Mouse (Mus musculus) CH12.LX (cell line): ENCODE results near the gene Tatdn2. TPM values are rescaled to one million over a fixed set of nuclear protein-coding genes. Genes with fewer than 3 reads are reported as not detected.
A peak's percentile ranks its signal among the peaks of the same experiment; 100 is the strongest.

Experiments
- DNase-seq: peaks from one replicate; pipeline ENCODE4 v3.0.0-alpha.2; 2013; ENCODE audit errors: extremely low read depth
- H3K27ac ChIP-seq: 2 replicates; pipeline ENCODE4 v1.5.1; 2012; ENCODE audit warnings: low read depth, mild to moderate bottlenecking, control low read depth, moderate library complexity; ENCODE audit not compliant: insufficient read depth
- H3K27me3 ChIP-seq: replicated peaks from 2 replicates; pipeline ENCODE3; 2012; ENCODE audit warnings: inconsistent platforms
- H3K36me3 ChIP-seq, 2 experiments: replicated peaks in 1 of 2; 2 replicates each; pipeline versions ENCODE3 to v1.6.1; 2012; ENCODE audit warnings: inconsistent platforms in 1 of 2, low read length in 1 of 2, mild to moderate bottlenecking in 1 of 2, mixed read lengths in 1 of 2, moderate library complexity in 1 of 2; ENCODE audit not compliant: control insufficient read depth in 1 of 2, insufficient read depth in 1 of 2
- H3K4me1 ChIP-seq, 2 experiments: 2 replicates each; pipeline ENCODE4 v1.6.1; 2012; ENCODE audit warnings: inconsistent platforms in 1 of 2, moderate library complexity in 1 of 2; ENCODE audit not compliant: insufficient read depth in 2 of 2, control insufficient read depth in 1 of 2
- H3K4me2 ChIP-seq: 2 replicates; pipeline ENCODE4 v1.6.1; 2012; ENCODE audit warnings: low read depth, mild to moderate bottlenecking, control low read depth; ENCODE audit not compliant: poor library complexity, insufficient read depth, severe bottlenecking
- H3K4me3 ChIP-seq, 3 experiments: fragments of 150-350 bp in 1 of 3; sonication (generic) in 1 of 3; replicated peaks in 1 of 3; 2 replicates each; pipeline versions ENCODE3 to v1.5.1; 2011 to 2012; ENCODE audit warnings: low read depth in 2 of 3, low read length in 2 of 3, mild to moderate bottlenecking in 2 of 3, moderate library complexity in 2 of 3, control low read depth in 1 of 3, improper control_type of control experiment in 1 of 3, inconsistent platforms in 1 of 3, mixed read lengths in 1 of 3; ENCODE audit not compliant: poor library complexity in 1 of 3
- H3K79me2 ChIP-seq: replicated peaks from 2 replicates; pipeline ENCODE4 v1.6.1; 2012; ENCODE audit warnings: mild to moderate bottlenecking, moderate library complexity; ENCODE audit not compliant: control insufficient read depth, poor library complexity, insufficient read depth, severe bottlenecking; ENCODE audit errors: extremely low read depth
- H3K9ac ChIP-seq: 2 replicates; pipeline ENCODE4 v1.6.1; 2012; ENCODE audit warnings: low read depth, mild to moderate bottlenecking, control low read depth, moderate library complexity; ENCODE audit not compliant: insufficient read depth
- H3K9me3 ChIP-seq: replicated peaks from 2 replicates; pipeline ENCODE3; 2012; ENCODE audit warnings: low read length, inconsistent platforms, mixed read lengths
- BHLHE40 ChIP-seq: IDR thresholded peaks from 2 replicates; pipeline ENCODE4 v1.6.1; 2011; ENCODE audit warnings: mild to moderate bottlenecking, low read depth, low read length, improper control_type of control experiment
- CHD1 ChIP-seq: IDR thresholded peaks from 2 replicates; pipeline ENCODE4 v1.6.1; 2012; ENCODE audit warnings: low read depth, low read length, improper control_type of control experiment, inconsistent platforms
- CHD2 ChIP-seq: IDR thresholded peaks from 2 replicates; pipeline ENCODE4 v1.6.1; 2011; ENCODE audit warnings: low read length, improper control_type of control experiment
- CTCF ChIP-seq, 2 experiments: IDR thresholded peaks in 1 of 2; conservative IDR thresholded peaks in 1 of 2; 2 replicates each; pipeline ENCODE4 v1.5.1; 2011 to 2012; ENCODE audit warnings: low read depth in 2 of 2, low read length in 2 of 2, improper control_type of control experiment in 1 of 2, inconsistent platforms in 1 of 2, mild to moderate bottlenecking in 1 of 2, moderate library complexity in 1 of 2
- E2F4 ChIP-seq: IDR thresholded peaks from 2 replicates; pipeline ENCODE4 v1.6.1; 2011; ENCODE audit warnings: low read depth, low read length, improper control_type of control experiment; ENCODE audit not compliant: insufficient replicate concordance
- ETS1 ChIP-seq: conservative IDR thresholded peaks from 2 replicates; pipeline ENCODE4 v1.6.1; 2012; ENCODE audit warnings: low read depth, mild to moderate bottlenecking, inconsistent platforms, low read length, improper control_type of control experiment, moderate library complexity
- GABPA ChIP-seq: IDR thresholded peaks from 2 replicates; pipeline ENCODE4 v1.6.1; 2012; ENCODE audit warnings: low read depth, low read length, improper control_type of control experiment, inconsistent platforms; ENCODE audit not compliant: insufficient replicate concordance
- HCFC1 ChIP-seq: IDR thresholded peaks from 2 replicates; pipeline ENCODE4 v1.6.1; 2012; ENCODE audit warnings: low read depth, mild to moderate bottlenecking, inconsistent platforms, low read length, improper control_type of control experiment
- IRF4 ChIP-seq: IDR thresholded peaks from 2 replicates; pipeline ENCODE4 v1.6.1; 2014; ENCODE audit warnings: low read depth, mild to moderate bottlenecking, inconsistent platforms, low read length, improper control_type of control experiment
- JUN ChIP-seq: IDR thresholded peaks from 2 replicates; pipeline ENCODE4 v1.6.1; 2011; ENCODE audit warnings: low read depth, mild to moderate bottlenecking, low read length, improper control_type of control experiment, moderate library complexity; ENCODE audit not compliant: insufficient read depth
- JUND ChIP-seq: conservative IDR thresholded peaks from 2 replicates; pipeline ENCODE4 v1.6.1; 2011; ENCODE audit warnings: low read depth, low read length, improper control_type of control experiment
- KAT2A ChIP-seq: IDR thresholded peaks from 2 replicates; pipeline ENCODE4 v1.6.1; 2012; ENCODE audit warnings: low read length, improper control_type of control experiment, inconsistent platforms; ENCODE audit not compliant: insufficient replicate concordance
- MAFK ChIP-seq: IDR thresholded peaks from 2 replicates; pipeline ENCODE4 v1.6.1; 2011; ENCODE audit warnings: low read length, improper control_type of control experiment; ENCODE audit not compliant: insufficient replicate concordance
- MAX ChIP-seq: IDR thresholded peaks from 2 replicates; pipeline ENCODE4 v1.6.1; 2011; ENCODE audit warnings: low read length, improper control_type of control experiment
- MAZ ChIP-seq: IDR thresholded peaks from 2 replicates; pipeline ENCODE4 v1.6.1; 2012; ENCODE audit warnings: low read depth, mild to moderate bottlenecking, inconsistent platforms, low read length, improper control_type of control experiment, moderate library complexity
- MEF2A ChIP-seq: IDR thresholded peaks from 2 replicates; pipeline ENCODE4 v1.6.1; 2014; ENCODE audit warnings: low read depth, mild to moderate bottlenecking, inconsistent platforms, low read length, improper control_type of control experiment, borderline replicate concordance
- MXI1 ChIP-seq: IDR thresholded peaks from 2 replicates; pipeline ENCODE4 v1.6.1; 2011; ENCODE audit warnings: mild to moderate bottlenecking, low read depth, low read length, improper control_type of control experiment
- MYC ChIP-seq: IDR thresholded peaks from 2 replicates; pipeline ENCODE4 v1.6.1; 2011; ENCODE audit warnings: low read depth, mild to moderate bottlenecking, improper control_type of control experiment, low read length
- NELFE ChIP-seq: IDR thresholded peaks from 2 replicates; pipeline ENCODE4 v1.6.1; 2011; ENCODE audit warnings: low read depth, low read length, improper control_type of control experiment
- NRF1 ChIP-seq: IDR thresholded peaks from 2 replicates; pipeline ENCODE4 v1.6.1; 2014; ENCODE audit warnings: low read depth, mild to moderate bottlenecking, inconsistent platforms, low read length, improper control_type of control experiment, moderate library complexity
- PAX5 ChIP-seq: IDR thresholded peaks from 2 replicates; pipeline ENCODE4 v1.6.1; 2012; ENCODE audit warnings: low read length, inconsistent platforms, mixed read lengths
- POLR2A ChIP-seq: IDR thresholded peaks from 2 replicates; pipeline ENCODE4 v1.6.1; 2011; ENCODE audit warnings: low read depth, mild to moderate bottlenecking, improper control_type of control experiment, low read length
- POLR2AphosphoS2 ChIP-seq: IDR thresholded peaks from 2 replicates; pipeline ENCODE4 v1.6.1; 2011; ENCODE audit warnings: low read depth, low read length, improper control_type of control experiment
- RAD21 ChIP-seq: IDR thresholded peaks from 2 replicates; pipeline ENCODE4 v1.6.1; 2011; ENCODE audit warnings: low read depth, mild to moderate bottlenecking, low read length, improper control_type of control experiment, moderate library complexity
- RCOR1 ChIP-seq: conservative IDR thresholded peaks from 2 replicates; pipeline ENCODE4 v1.6.1; 2012; ENCODE audit warnings: low read depth, mild to moderate bottlenecking, inconsistent platforms, low read length, improper control_type of control experiment
- SIN3A ChIP-seq: IDR thresholded peaks from 2 replicates; pipeline ENCODE4 v1.6.1; 2012; ENCODE audit warnings: low read length, improper control_type of control experiment, inconsistent platforms
- SMC3 ChIP-seq: IDR thresholded peaks from 2 replicates; pipeline ENCODE4 v1.6.1; 2011; ENCODE audit warnings: low read depth, low read length, improper control_type of control experiment
- TBP ChIP-seq: conservative IDR thresholded peaks from 2 replicates; pipeline ENCODE4 v1.6.1; 2011; ENCODE audit warnings: low read depth, low read length, improper control_type of control experiment
- TCF12 ChIP-seq: IDR thresholded peaks from 2 replicates; pipeline ENCODE4 v1.6.1; 2014; ENCODE audit warnings: low read depth, mild to moderate bottlenecking, inconsistent platforms, low read length, improper control_type of control experiment
- UBTF ChIP-seq: IDR thresholded peaks from 2 replicates; pipeline ENCODE4 v1.6.1; 2012; ENCODE audit warnings: low read depth, mild to moderate bottlenecking, inconsistent platforms, low read length, improper control_type of control experiment, moderate library complexity
- USF1 ChIP-seq: IDR thresholded peaks from 2 replicates; pipeline ENCODE4 v1.6.1; 2014; ENCODE audit warnings: low read depth, mild to moderate bottlenecking, inconsistent platforms, low read length, improper control_type of control experiment
- USF2 ChIP-seq: conservative IDR thresholded peaks from 2 replicates; pipeline ENCODE4 v1.6.1; 2011; ENCODE audit warnings: low read depth, low read length, improper control_type of control experiment
- ZC3H11A ChIP-seq: IDR thresholded peaks from 2 replicates; pipeline ENCODE4 v1.6.1; 2012; ENCODE audit warnings: low read depth, mild to moderate bottlenecking, inconsistent platforms, low read length, improper control_type of control experiment
- ZKSCAN1 ChIP-seq: IDR thresholded peaks from 2 replicates; pipeline ENCODE4 v1.6.1; 2012; ENCODE audit warnings: low read depth, inconsistent platforms, low read length, improper control_type of control experiment, borderline replicate concordance
- ZMIZ1 ChIP-seq: IDR thresholded peaks from 2 replicates; pipeline ENCODE4 v1.6.1; 2012; ENCODE audit warnings: low read depth, mild to moderate bottlenecking, inconsistent platforms, low read length, improper control_type of control experiment
- ZNF384 ChIP-seq: IDR thresholded peaks from 2 replicates; pipeline ENCODE4 v1.6.1; 2012; ENCODE audit warnings: low read depth, low read length, improper control_type of control experiment, inconsistent platforms
- dilution Hi-C: fragments of 300-500 bp; cut with MboI; formaldehyde crosslinking; loops from 2 replicates; pipeline ENCODE4 v1.14.3; 2020; ENCODE audit warnings: low sequenced_read_pairs; ENCODE audit not compliant: extremely low pct_unique_long_range_greater_than_20kb, extremely low pct_ligation_motif_present
- in situ Hi-C: fragments of 300-500 bp; cut with MboI; formaldehyde crosslinking; loops from 3 replicates; pipeline ENCODE4 v1.14.3; 2019; ENCODE audit warnings: low sequenced_read_pairs, low pct_ligation_motif_present, low pct_unique_long_range_greater_than_20kb, mixed read lengths
- polyA plus RNA-seq: library from polyadenylated mRNA; unstranded; fragments of >175 nt; gene quantifications from 2 replicates; pipeline ENCODE4 v1.2.1, GENCODE M21; 2012; ENCODE audit warnings: low read depth; ENCODE audit not compliant: insufficient read length
- total RNA-seq, 2 experiments: library from RNA; depleted of rRNA; stranded (reverse); fragments of 300-350 nt in 1 of 2; fragments of >200 nt in 1 of 2; gene quantifications; 2 replicates each; pipeline ENCODE4 v1.2.3; 2012 to 2014

Gene Tatdn2
- total and polyA plus RNA-seq, 3 experiments, result 35.1 to 58.0 (median 35.5) TPM

DNA sequence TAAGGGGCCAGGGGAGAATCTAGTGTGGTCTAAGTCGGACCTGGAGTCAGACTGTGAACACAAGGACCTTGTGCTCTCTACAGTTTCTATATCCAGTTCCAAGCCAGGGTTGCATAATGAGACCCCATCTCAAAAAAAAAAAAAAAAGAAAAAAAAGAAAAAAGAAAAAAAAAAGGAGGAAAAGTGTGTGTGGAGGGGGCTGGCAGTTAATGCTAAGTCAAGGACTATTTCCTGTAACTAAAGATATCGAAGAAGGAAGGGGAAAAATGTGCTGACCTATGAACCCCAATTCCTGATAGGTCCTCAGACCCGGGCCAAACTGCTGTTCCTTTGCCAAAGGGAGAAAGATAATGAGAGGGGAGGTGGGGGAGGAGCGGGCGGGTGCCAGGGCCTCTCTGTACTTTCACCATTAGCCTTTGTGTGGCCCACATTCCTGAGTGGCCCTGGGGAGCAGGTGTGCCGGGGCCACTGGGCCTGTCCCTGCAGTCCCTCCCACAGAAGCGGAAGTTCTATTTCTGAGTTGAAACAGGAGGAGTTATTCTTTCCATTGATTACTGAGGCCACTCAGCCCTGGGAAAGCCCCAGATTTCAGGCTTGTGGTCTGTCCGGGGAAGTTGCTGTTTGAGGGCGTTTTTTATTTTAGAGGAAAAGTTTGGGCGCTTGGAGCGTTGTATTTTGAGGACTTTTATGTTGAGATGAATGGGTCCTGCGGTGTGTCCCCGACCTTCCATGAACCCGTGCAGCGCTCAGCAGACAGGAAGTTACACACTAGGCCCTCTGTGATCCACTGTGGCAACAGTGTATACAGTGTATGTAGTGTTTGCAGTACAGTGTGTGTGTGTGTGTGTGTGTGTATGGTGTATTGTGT, 28.3 kb upstream of the Tatdn2 start (continued):
- TF ChIP-seq MYC, result peak; percentile 65; the same call in 1 of the 2 replicates

- peaks cover 37% of the 10 kb centered on the region for H3K79me2 ChIP-seq
- peaks cover 44 to 66% of the 10 kb centered on the region in 2 experiments for H3K36me3 ChIP-seq
- H3K4me3 ChIP-seq, result peak overlapping the region; percentile 51 to 71 (median 58)
- H3K9ac ChIP-seq, result peak overlapping the region; percentile 89
- peak overlapping the region; percentile 65 for H3K4me2 ChIP-seq
- H3K9me3 ChIP-seq, result peaks cover 8% of the 10 kb centered on the region
- peaks cover 31 to 67% of the 10 kb centered on the region in 2 experiments for H3K4me1 ChIP-seq
- dilution Hi-C loops (no loop called here), in situ Hi-C loops (no loop called here)
- H3K27ac ChIP-seq, result peak overlapping the region; percentile 99
- no peaks in the 10 kb centered on the region for H3K27me3 ChIP-seq
- DNase-seq, result peak; percentile 93
- no peak; the same call in 1 of the 2 replicates for TF ChIP-seq JUND
- no peak for TF ChIP-seq GABPA
- TF ChIP-seq MAZ, result peak; percentile 85
- TF ChIP-seq BHLHE40, result peak; percentile 96
- TF ChIP-seq ZNF384, result peak; percentile 55
- TF ChIP-seq RCOR1, result peak; percentile 89
- TF ChIP-seq MAFK, result 0 out of 2 replicates have a peak, but pooled peaks have one; percentile 29
- peak; percentile 98 for TF ChIP-seq SIN3A
- peak; percentile 57 for TF ChIP-seq MXI1
- TF ChIP-seq HCFC1, result peak; percentile 58
- TF ChIP-seq POLR2A, result peak; percentile 75
- peak; percentile 93 for TF ChIP-seq USF1
- TF ChIP-seq CTCF (conservative IDR thresholded peaks at IDR 0.05 in 1 of 2, IDR thresholded peaks at IDR 0.05 in 1 of 2; ENCODE audit: low read depth in 2 of 2, low read length in 2 of 2), result no peak
- peak; percentile 95 for TF ChIP-seq MAX
- peak; percentile 88 for TF ChIP-seq TBP
- TF ChIP-seq CHD2, result peak; percentile 87
- no peak for TF ChIP-seq ZC3H11A
- TF ChIP-seq KAT2A, result no peak
- peak; percentile 71; the same call in 1 of the 2 replicates for TF ChIP-seq UBTF
- peak; percentile 82 for TF ChIP-seq IRF4
- TF ChIP-seq ZKSCAN1, result no peak
- no peak for TF ChIP-seq E2F4
- TF ChIP-seq MEF2A, result peak; percentile 88
- 0 out of 2 replicates have a peak, but pooled peaks have one; percentile 34 for TF ChIP-seq NRF1
- peak; percentile 71 for TF ChIP-seq MYC
- TF ChIP-seq JUN, result no peak
- no peak for TF ChIP-seq POLR2AphosphoS2
- no peak for TF ChIP-seq PAX5
- TF ChIP-seq SMC3, result no peak
- TF ChIP-seq ZMIZ1, result peak; percentile 56
- no peak for TF ChIP-seq RAD21
- peak; percentile 97 for TF ChIP-seq ETS1
- peak; percentile 67 for TF ChIP-seq CHD1
- peak; percentile 96 for TF ChIP-seq TCF12
- TF ChIP-seq NELFE, result peak; percentile 33; the same call in 1 of the 2 replicates
- peak; percentile 88 for TF ChIP-seq USF2
Measured at GRCm38 (mm10) chr6:113669821-113670220, 27.0 kb upstream of the Tatdn2 start.
